Mouse (Mus musculus) cerebellum, adult 2 months (tissue): ENCODE data around the gene Gm3285.

Experiments used
- CTCF ChIP-seq: fragments of 200-500 bp; IDR thresholded peaks from 2 replicates; pipeline ENCODE4 v1.5.1; 2011; ENCODE audit warnings: low read depth, mild to moderate bottlenecking, control low read depth, low read length, moderate library complexity, borderline replicate concordance; ENCODE audit not compliant: insufficient read depth
- POLR2A ChIP-seq: fragments of 200-500 bp; IDR thresholded peaks from 2 replicates; pipeline ENCODE4 v1.6.1; 2011; ENCODE audit warnings: low read length, control low read depth, borderline replicate concordance; ENCODE audit not compliant: insufficient read depth

DNA sequence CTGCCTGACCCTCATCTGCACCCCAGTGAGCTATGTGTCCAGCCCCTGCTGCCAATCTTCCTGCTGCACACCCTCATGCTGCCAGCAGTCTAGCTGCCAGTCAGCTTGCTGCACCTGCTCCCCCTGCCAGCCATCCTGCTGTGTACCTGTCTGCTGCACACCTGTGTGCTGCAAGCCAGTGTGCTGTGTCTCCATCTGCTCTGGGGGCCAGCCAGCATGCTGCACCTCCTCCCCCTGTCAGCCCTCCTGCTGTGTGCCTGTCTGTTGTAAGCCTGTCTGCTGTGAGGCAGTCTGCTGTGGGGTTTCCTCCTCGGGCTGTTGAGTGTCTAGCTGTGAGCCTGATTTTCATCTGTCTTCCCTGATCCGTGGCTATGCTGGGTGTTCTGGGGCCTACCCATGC lies 14.8 kb upstream of the Gm3285 start:
- TF ChIP-seq CTCF, result no peak
- TF ChIP-seq POLR2A, result no peak
